Mouse (Mus musculus): ENCODE measurements around the gene Raph1. TPM values are rescaled to one million over a fixed set of nuclear protein-coding genes. Genes with fewer than 3 reads are reported as not detected.

The Raph1 gene
- polyA plus RNA-seq, 1 experiment from 2014 or later, result 23.6 TPM

DNA sequence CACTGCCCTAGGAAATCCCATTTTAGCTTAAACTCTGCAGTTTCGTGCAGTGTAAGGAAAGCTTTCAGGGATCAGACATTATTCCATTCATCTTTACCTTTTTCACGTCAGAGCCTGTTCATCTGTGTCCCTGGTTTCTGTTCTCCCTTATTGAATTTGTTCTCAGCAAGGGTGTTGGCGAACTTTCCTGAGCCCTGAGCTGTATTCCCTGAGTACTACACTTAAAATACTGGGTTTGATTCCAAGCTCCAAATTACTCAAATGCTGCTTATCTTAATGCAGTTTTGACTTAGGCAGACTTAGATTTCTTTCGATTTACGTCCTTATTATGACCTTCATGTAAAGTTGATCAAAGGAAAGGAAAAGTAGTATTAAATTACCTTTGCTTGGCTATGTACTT lies 417 bp upstream of the Raph1 start:
- no peak for ATAC-seq
- 20% methylated on average over 5 of the region's 5 CpGs for WGBS

DNA sequence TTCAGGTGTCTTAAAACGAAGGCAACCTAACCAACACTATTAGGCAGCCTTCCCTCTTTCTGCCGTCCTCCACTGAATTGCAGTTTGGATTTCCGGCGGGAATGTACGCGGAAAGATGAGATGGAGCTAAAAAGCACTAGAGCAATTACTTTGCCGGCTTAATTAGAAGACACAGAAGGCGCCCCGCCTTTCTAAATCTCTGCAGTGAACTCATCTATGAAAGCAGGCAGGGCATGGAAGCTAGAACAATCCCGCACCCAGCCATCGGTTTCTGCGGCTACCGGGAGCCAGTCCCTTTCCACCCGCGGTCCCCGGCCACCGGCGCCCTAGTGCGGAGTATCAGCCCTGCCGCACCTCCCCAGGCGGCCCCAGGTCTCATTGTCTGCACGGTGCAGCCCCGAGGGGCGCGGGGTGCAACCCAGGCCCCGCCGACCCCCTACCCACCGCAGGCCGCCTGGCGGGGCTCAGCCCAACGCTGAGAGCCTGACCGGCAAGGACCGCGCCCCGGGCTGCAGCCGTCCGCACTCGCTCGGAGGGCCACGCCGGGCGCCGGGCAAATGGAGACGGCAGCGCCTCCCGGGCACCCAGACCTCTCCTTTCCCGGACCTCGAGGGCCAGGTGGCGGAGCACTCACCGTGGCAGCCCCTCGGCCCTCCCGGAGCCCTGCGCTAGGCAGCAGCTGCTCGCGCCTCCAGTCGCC lies 823 bp downstream of the Raph1 start:
- DNase-seq (ENCODE audit: low spot score) (peak; percentile 23), ATAC-seq (peak; percentile 34)
- Histone ChIP-seq H3K4me3 (ENCODE audit: low read depth, low read length) (peak overlapping the region; percentile 98), H3K9ac (replicated peaks; ENCODE audit: low read depth) (peak overlapping the region; percentile 60), H3K9me3 (ENCODE audit: low read length) (no peaks in the 10 kb centered on the region), H3K27me3 (replicated peaks; ENCODE audit: insufficient read depth, low read length) (no peaks in the 10 kb centered on the region), H3K27ac (ENCODE audit: low read length) (peak overlapping the region; percentile 94), H3K36me3 (ENCODE audit: insufficient read depth, low read length) (no peaks in the 10 kb centered on the region), H3K4me2 (replicated peaks; ENCODE audit: low read depth, low read length) (peak overlapping the region; percentile 80), H3K4me1 (ENCODE audit: insufficient read depth, low read depth, low read length) (no peaks in the 10 kb centered on the region)
- under 1% methylated on average over 38 of the region's 56 CpGs for WGBS
- TF ChIP-seq EP300 (IDR thresholded peaks at IDR 0.05) (no peak), CTCF (IDR thresholded peaks at IDR 0.05) (peak; percentile 6; the same call in 1 of the 2 replicates)

More for the DNA sequence above, 417 bp upstream of the Raph1 start:
- peak overlapping the region; percentile 98 for H3K4me3 ChIP-seq (ENCODE audit: low read depth, low read length)
- no peak for TF ChIP-seq CTCF (IDR thresholded peaks at IDR 0.05)
- TF ChIP-seq EP300 (IDR thresholded peaks at IDR 0.05), result no peak; the same call in 1 of the 2 replicates
- no peaks in the 10 kb centered on the region for H3K4me1 ChIP-seq (ENCODE audit: insufficient read depth, low read depth, low read length)
- H3K36me3 ChIP-seq (ENCODE audit: insufficient read depth, low read length), result no peaks in the 10 kb centered on the region
- no peaks in the 10 kb centered on the region for H3K27me3 ChIP-seq (replicated peaks; ENCODE audit: insufficient read depth, low read length)
- peak overlapping the region; percentile 94 for H3K27ac ChIP-seq (ENCODE audit: low read length)
- H3K4me2 ChIP-seq (replicated peaks; ENCODE audit: low read depth, low read length), result peak overlapping the region; percentile 80
- no peaks in the 10 kb centered on the region for H3K9me3 ChIP-seq (ENCODE audit: low read length)
- peak overlapping the region; percentile 39; the same call in 1 of the 2 replicates for H3K9ac ChIP-seq (replicated peaks; ENCODE audit: low read depth)
- no peak for DNase-seq (ENCODE audit: low spot score)

DNA sequence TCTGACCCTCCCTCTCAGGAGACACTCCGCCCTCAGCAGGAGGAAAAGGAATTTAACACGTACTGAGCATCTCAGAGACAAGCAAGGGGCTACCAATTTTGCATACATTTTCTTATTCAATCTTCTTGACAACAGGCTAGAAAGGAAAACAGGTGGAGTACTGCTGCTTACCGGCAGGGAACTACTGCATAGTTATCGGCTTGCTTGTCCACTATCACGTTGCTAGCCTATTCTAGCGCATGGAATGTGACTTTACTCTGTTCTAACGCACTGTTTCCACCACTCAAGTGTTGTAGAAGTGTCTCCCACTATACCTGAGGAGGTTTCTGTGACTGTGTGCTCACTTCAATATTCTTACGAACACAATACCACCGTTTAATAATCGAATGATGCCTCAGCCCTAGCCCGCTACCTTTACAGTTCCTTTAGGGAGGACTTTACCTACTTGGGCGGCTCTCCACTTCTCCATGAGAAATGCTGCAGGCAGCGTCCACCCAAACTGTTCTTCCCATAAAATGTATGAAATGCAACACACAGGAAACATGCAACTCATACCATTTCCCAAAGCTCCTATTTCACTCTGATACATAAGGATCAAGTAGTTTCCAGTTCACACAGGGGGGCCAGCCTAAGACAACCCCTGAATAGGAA lies 1.5 kb downstream of the Raph1 start:
- under 1% methylated on average over 13 of the region's 13 CpGs for WGBS
- H3K9ac ChIP-seq (replicated peaks; ENCODE audit: low read depth), result peak overlapping the region; percentile 60
- DNase-seq (ENCODE audit: low spot score) (peak; percentile 85), ATAC-seq (no peak)
- H3K4me1 ChIP-seq (ENCODE audit: insufficient read depth, low read depth, low read length), result no peaks in the 10 kb centered on the region
- peak overlapping the region; percentile 94 for H3K27ac ChIP-seq (ENCODE audit: low read length)
- TF ChIP-seq CTCF (IDR thresholded peaks at IDR 0.05), result peak; percentile 72
- TF ChIP-seq EP300 (IDR thresholded peaks at IDR 0.05), result no peak
- H3K4me2 ChIP-seq (replicated peaks; ENCODE audit: low read depth, low read length), result peak overlapping the region; percentile 80
- H3K4me3 ChIP-seq (ENCODE audit: low read depth, low read length), result peak overlapping the region; percentile 98
- H3K36me3 ChIP-seq (ENCODE audit: insufficient read depth, low read length), result no peaks in the 10 kb centered on the region; the same call in 1 of the 2 replicates
- no peaks in the 10 kb centered on the region for H3K27me3 ChIP-seq (replicated peaks; ENCODE audit: insufficient read depth, low read length)
- H3K9me3 ChIP-seq (ENCODE audit: low read length), result 0 out of 2 replicates have a peak, but pooled peaks cover 3% of the 10 kb centered on the region

- H3K4me2 ChIP-seq (replicated peaks; ENCODE audit: low read depth, low read length), result peak overlapping the region; percentile 80
Observed at GRCm38 (mm10) chr1:60564691-60565090, 2.2 kb downstream of the Raph1 start.

GRCm38 (mm10) chr1:60563021-60563420 lies 3.9 kb downstream of the Raph1 start:
- H3K27me3 ChIP-seq (replicated peaks; ENCODE audit: insufficient read depth, low read length), result no peaks in the 10 kb centered on the region
- no peaks in the 10 kb centered on the region for H3K4me1 ChIP-seq (ENCODE audit: insufficient read depth, low read depth, low read length)
- H3K4me2 ChIP-seq (replicated peaks; ENCODE audit: low read depth, low read length), result no peak overlapping the region
- ATAC-seq, result no peak
- no peak overlapping the region for H3K27ac ChIP-seq (ENCODE audit: low read length)
- DNase-seq (ENCODE audit: low spot score), result no peak
- H3K9ac ChIP-seq (replicated peaks; ENCODE audit: low read depth), result no peak overlapping the region
- TF ChIP-seq CTCF (IDR thresholded peaks at IDR 0.05), result no peak
- no peak for TF ChIP-seq EP300 (IDR thresholded peaks at IDR 0.05)
- H3K36me3 ChIP-seq (ENCODE audit: insufficient read depth, low read length), result no peaks in the 10 kb centered on the region; the same call in 1 of the 2 replicates
- no peak overlapping the region for H3K4me3 ChIP-seq (ENCODE audit: low read depth, low read length)
- H3K9me3 ChIP-seq (ENCODE audit: low read length), result 0 out of 2 replicates have a peak, but pooled peaks cover 3% of the 10 kb centered on the region

More at GRCm38 (mm10) chr1:60564691-60565090, 2.2 kb downstream of the Raph1 start:
- no peak for TF ChIP-seq EP300 (IDR thresholded peaks at IDR 0.05)
- TF ChIP-seq CTCF (IDR thresholded peaks at IDR 0.05), result no peak
- Histone ChIP-seq H3K4me3 (ENCODE audit: low read depth, low read length) (peak overlapping the region; percentile 98), H3K36me3 (ENCODE audit: insufficient read depth, low read length) (no peaks in the 10 kb centered on the region; the same call in 1 of the 2 replicates), H3K9me3 (ENCODE audit: low read length) (0 out of 2 replicates have a peak, but pooled peaks cover 3% of the 10 kb centered on the region), H3K4me1 (ENCODE audit: insufficient read depth, low read depth, low read length) (no peaks in the 10 kb centered on the region), H3K27me3 (replicated peaks; ENCODE audit: insufficient read depth, low read length) (no peaks in the 10 kb centered on the region), H3K27ac (ENCODE audit: low read length) (no peak overlapping the region), H3K9ac (replicated peaks; ENCODE audit: low read depth) (no peak overlapping the region)
- WGBS, result 77% methylated on average over 5 of the region's 5 CpGs
- DNase-seq (ENCODE audit: low spot score) (no peak), ATAC-seq (no peak)

DNA sequence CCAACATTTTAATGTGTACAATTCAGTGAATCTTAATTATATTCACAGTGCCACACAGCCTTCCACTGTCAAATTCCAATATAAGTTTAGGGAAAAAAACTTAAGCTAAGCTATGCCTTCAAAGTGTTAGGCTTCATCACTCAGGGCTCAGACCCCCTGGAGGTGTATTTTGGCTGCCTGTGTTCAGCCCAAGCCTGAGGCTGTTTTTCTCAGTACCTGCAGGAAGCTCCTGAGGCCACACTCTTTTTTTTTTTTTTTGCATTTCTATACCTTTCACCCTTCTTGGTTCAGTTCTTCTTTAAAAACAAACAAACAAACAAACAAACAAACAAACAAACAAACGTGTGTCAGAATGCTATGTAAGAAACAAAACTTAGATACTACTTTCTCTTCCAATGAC lies 23.2 kb downstream of the Raph1 start:
- 18% methylated on average over 1 of the region's 1 CpGs for WGBS
- ATAC-seq (no peak), DNase-seq (ENCODE audit: low spot score) (no peak)
- no peak overlapping the region for H3K4me3 ChIP-seq (ENCODE audit: low read depth, low read length)
- no peak overlapping the region for H3K27ac ChIP-seq (ENCODE audit: low read length)
- no peaks in the 10 kb centered on the region for H3K4me1 ChIP-seq (ENCODE audit: insufficient read depth, low read depth, low read length)
- H3K4me2 ChIP-seq (replicated peaks; ENCODE audit: low read depth, low read length), result no peak overlapping the region
- H3K27me3 ChIP-seq (replicated peaks; ENCODE audit: insufficient read depth, low read length), result no peaks in the 10 kb centered on the region
- H3K36me3 ChIP-seq (ENCODE audit: insufficient read depth, low read length), result no peaks in the 10 kb centered on the region
- no peak overlapping the region for H3K9ac ChIP-seq (replicated peaks; ENCODE audit: low read depth)
- no peaks in the 10 kb centered on the region for H3K9me3 ChIP-seq (ENCODE audit: low read length)
- TF ChIP-seq CTCF (IDR thresholded peaks at IDR 0.05) (no peak), EP300 (IDR thresholded peaks at IDR 0.05) (no peak)
